Mouse (Mus musculus): Measurements from ENCODE around the gene Habp4.

Gene Habp4

GRCm38 (mm10) chr13:64161548-64161915, at the start of gene Habp4:
TSS of gene Habp4 (plus strand) at chr13:64161824.
- peak; percentile 93 for ATAC-seq (ENCODE audit: low TSS enrichment)

GRCm38 (mm10) chr13:64117442-64117841, 44.2 kb upstream of the Habp4 start:
- ATAC-seq (ENCODE audit: low TSS enrichment): no peak

- ATAC-seq (ENCODE audit: low TSS enrichment): no peak
Observed at GRCm38 (mm10) chr13:64120760-64121159, 40.9 kb upstream of the Habp4 start.

DNA sequence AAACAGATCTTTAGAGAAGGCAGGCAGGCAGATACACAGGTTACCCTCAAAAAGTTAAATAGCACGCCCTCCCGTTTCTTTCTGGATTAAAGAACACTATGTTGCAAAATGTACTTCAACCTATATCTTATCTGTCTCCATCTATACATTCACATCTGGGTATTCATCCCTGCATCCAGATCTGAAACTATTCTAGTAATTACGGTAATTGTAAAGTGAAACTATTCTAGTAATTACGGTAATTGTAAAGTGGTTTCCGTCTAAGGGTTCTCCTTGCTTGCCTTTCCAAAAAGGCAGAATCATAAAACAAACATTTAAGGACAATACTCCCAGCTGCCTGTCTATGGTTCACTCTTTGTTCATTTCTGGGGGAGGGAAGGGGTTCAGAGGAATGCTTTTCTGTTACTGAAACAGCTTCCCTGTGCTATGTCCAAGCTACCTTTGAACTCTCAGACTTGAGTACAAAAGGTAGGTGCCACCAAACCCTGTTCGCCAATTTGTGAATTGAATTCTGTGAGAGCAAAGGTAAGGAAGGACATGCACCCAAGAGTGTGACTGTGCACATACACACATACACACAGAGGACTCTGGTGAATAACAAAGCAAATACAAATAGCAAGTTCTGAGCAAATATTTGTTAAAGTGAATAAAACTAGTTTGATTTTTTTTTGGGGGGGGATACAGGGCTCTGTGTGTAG, 38.0 kb upstream of the Habp4 start:
- no peak for ATAC-seq (ENCODE audit: low TSS enrichment)

DNA sequence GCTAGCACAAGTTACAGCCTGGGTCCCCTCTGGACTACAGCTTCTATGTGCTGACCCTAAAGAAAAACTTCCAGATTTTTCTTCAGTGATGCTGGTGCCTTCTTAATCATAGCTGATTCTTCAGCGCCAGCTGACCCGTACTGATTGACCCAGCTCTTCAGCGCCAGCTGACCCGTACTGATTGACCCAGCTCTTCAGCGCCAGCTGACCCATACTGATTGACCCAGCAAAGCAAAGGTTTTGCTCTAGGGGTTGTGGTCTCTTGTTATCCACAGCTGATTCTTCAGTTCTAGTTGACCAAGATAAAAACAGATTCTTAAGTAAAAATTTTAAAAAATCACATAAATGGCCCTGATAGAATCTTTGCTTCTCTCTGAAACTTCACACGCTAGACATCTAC, 36.7 kb upstream of the Habp4 start:
- no peak for ATAC-seq (ENCODE audit: low TSS enrichment)

DNA sequence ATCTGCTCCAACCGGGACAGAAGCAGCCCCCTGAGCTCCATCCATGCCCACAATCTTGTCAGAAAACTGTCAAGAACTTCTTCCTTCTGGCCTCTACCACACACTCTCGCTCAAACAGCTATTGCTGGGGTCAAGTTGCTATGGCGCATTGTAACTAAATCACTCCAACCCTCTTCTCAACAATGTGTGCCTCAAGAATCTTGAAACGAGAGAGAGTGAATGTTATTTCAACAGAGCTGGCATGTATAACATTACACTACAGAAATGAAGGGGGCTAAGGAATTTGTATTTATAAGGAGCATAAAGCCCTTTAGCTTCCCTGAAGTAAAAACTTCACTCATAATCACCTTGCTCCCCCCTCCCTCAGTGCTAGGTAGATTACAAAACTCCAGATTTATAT, 35.3 kb upstream of the Habp4 start:
- no peak for ATAC-seq (ENCODE audit: low TSS enrichment)

- peak; percentile 41; the same call in 1 of the 2 replicates for ATAC-seq (ENCODE audit: low TSS enrichment)
Observed at GRCm38 (mm10) chr13:64128858-64129615, 32.6 kb upstream of the Habp4 start, which contains the start of gene Slc35d2. TSS of gene Slc35d2 (minus strand) at chr13:64129368.

DNA sequence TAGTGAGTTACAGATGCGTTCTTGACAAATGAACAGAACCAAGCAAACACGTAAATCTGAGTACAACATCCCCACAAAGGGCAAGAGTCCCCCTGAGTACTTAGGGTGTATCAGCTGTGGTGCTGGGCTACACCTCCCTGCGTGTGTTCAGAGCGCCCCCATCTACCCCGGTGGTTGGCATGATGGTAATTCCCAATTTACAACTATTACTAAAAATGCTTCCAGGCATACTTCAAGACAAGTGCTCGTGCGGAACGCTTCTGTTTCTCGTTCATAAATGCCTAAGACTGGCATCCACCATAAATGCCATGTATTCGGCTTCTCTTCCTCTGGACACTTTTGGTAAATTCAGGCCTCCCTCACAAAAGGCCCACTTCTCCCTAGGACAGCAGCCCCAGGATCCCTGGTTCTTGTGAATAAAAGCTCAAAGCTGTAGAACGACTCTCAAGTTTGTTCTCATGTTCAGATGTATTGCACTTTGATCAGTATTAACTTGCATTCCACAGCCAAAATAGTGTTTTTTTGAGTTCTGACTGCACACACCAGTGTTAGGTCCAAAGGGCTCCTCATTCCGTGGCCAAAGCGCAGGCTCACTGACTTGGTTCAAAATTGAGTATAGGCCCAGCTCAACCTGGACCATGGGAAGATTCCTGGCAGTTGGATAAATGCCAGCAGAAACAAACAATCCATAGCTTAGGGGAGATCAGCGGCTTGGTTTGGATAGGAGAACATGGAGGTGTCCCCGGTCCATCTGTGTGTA, 31.8 kb upstream of the Habp4 start:
- ATAC-seq (ENCODE audit: low TSS enrichment): peak; percentile 82

- ATAC-seq (ENCODE audit: low TSS enrichment): no peak
Observed at GRCm38 (mm10) chr13:64150121-64150520, 11.5 kb upstream of the Habp4 start.

DNA sequence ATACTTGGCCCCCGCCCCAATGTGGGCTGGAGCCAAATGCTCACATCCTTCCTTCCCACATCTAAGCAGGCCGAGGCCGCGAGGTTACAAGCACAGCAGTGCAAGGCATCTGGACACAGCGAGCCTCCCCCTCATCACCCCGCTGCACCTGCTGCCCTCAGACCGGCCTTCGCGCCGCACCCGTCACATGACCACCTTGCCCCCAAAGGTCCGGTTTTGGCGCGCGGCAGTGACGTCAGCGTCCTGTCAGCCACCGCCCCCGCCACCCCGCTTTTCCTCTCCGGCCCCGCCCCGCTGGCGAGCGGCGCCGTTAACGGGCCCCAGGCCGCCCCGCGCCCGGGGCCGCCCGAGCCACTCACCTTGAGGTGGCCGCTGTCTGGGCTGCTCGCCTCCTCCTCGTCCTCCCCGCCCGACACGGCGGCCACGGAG, 9.4 kb upstream of the Habp4 start:
- peak; percentile 21 for ATAC-seq (ENCODE audit: low TSS enrichment)

DNA sequence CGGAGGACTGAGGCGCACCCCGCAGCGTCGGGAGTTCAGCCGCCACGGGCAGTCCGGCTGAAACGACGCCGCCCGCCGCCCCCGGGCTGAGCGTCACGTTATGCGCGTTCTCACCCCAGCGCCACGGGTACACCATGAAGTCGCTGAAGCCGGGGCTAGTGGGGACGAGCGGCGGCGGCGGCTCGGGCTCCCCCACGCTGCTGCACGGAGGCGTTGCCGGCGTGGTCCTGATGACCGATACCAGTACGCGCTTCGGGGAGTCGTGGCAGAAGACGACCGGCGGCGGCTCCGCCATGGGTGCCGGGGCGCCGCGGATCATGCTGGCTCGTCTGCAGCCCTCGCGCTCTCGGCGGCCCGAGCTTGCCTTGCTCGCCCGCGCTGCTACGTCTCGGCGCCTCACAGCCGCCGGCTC, 8.9 kb upstream of the Habp4 start:
- ATAC-seq (ENCODE audit: low TSS enrichment): peak; percentile 50

DNA sequence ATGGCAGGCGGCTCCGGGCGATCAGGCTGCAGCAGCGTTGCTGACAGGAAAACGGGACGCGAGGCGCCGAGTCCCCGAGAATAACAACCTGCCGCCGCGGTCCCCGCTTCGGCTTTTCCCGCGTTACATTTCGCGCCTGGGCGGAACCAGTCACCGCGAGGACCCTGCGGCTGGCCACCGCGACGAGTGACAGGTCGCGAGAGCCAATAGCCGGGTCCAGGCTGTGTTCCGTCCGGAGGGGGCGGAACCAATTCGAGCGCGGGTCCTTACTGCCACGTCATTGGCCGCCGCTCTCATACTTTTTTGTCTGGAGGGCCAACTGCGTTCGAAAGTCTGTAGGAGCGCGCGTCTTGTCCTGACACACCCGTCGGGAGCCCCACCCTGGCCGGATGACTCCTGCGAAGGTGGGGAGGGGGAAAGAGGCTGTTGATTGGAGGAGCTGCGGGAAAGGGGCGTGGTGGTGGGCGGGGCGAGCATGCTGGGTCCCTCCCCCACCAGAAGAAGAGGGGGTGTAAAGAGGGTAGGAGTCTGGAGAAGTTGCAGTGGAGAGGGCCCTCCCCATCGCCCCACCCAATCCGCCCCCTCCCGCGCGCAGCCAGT, 8.4 kb upstream of the Habp4 start, which contains the start of gene Zfp367:
Gene Zfp367, minus strand, starts transcription at position 120 of the 600 bp plus-strand sequence.
- ATAC-seq (ENCODE audit: low TSS enrichment): peak; percentile 95

DNA sequence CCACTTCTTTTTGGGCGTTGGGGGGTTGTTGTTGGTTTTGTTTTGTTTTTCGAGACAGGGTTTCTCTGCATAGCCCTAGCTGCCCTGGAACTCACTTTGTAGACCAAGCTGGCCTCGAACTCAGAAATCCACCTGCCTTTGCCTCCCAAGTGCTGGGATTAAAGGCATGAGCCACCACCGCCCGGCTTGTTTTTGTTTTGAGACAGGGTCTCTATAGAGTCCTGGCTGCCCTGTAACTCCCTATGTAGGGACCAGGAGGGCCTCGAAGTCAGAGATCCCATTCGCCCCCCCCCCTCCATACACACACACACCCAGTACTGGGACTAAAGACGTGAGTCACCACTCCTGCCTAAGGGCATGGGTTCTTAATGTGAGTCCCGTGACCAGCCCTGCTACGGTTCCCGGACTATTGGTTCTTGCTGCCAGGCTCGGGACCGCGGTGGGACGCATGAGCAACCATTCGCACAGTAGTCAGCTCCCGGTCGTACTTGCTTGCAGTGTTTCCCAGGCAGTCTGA, 7.8 kb upstream of the Habp4 start:
- no peak for ATAC-seq (ENCODE audit: low TSS enrichment)

DNA sequence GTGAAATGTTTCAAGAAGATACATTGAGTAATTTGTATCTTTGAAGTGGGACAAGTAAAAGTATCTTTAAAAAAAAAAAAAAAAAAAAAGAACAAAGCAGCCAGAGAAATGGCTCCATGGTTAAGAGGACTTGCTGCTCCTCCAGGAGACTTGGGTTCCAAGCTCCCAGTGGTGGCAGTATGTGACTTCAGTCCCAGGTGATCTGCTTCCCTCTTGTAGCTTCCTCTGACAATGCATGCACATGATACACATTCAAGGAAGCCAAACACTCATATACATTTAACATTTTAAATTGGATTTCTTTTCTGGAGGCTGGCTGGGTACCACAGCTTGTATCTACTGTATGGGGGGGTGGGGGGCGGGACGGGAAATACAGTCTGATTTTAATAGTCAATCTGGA, 7.0 kb upstream of the Habp4 start:
- ATAC-seq (ENCODE audit: low TSS enrichment): no peak

DNA sequence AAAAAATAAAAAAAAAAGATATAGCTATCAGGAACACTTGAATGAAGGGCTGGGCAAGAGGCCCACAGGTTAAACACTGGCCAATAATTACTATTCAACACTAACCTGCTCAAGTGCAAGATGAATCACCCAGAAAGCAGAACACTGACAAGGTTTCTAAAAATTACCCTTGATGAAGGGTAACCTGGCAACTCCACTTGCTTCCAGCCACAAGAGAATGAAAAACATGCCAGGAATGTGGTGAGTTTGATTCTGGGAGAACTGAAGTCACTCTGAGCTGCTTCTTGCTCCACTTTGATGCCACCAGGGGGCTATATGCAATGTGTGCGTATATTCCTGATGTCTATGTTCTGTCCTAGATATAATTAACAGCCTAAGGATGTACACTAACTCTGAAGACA, 6.5 kb upstream of the Habp4 start:
- no peak for ATAC-seq (ENCODE audit: low TSS enrichment)

DNA sequence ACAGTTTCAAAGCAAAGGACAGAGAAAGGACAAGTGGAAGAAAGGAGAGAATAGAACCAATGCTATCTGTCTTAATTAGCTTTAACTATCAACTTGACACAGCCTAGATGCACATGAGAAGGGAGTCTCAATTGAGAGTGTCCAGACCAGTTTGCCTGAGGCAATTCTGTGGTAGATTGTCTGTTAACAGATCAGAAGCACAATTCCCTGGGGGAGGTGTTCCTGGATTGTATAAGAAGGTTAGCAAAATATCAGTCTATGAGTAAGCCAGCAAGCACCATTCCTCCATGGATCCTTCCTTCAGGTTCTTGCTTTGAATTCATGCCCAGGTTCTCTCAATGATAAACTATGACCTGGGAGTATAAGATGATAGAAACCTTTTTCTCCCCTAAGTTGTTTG, 4.7 kb upstream of the Habp4 start:
- ATAC-seq (ENCODE audit: low TSS enrichment): no peak

- ATAC-seq (ENCODE audit: low TSS enrichment): peak; percentile 54
Observed at GRCm38 (mm10) chr13:64161916-64162611, 440 bp downstream of the Habp4 start.

DNA sequence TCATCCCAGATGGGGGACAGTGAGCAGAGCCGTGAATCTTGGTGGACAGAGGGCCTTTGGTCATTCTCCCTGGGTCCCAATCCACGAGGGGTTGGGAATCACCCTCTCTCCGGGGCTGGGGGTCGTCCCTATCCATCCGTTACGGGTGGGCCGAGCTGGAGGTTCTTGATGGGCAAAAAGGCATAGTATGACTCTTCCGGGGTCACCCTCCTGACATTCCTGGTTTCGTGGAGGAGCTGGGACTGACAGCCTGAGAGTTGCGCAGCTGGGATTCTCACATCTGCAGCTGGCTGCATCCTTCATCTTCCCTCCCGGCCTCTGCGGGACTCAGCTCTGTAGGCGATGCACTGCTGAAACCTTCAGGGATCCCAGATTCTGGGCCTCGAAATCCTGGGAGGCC, 1.0 kb downstream of the Habp4 start:
- peak; percentile 34; the same call in 1 of the 2 replicates for ATAC-seq (ENCODE audit: low TSS enrichment)

- ATAC-seq (ENCODE audit: low TSS enrichment): no peak
Observed at GRCm38 (mm10) chr13:64163147-64163715, 1.6 kb downstream of the Habp4 start.

DNA sequence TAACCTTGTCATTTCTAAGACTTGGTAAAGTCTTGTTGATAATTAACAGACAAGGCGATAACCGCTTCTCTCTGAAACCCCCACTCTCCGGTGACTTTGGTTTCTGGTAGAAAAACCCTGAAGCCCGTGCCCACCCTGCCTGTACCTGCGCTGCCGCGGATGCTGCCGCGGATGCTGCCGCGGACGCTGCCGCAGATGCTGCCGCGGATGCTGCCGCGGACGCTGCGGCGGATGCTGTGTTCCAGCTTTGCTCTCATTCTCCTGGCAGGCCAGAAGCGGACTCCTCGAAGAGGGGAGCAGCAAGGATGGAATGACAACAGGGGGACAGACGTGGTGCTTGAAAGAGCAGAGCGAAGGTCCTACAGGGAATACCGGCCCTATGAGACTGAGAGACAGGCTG, 8.1 kb downstream of the Habp4 start:
- ATAC-seq (ENCODE audit: low TSS enrichment): no peak

DNA sequence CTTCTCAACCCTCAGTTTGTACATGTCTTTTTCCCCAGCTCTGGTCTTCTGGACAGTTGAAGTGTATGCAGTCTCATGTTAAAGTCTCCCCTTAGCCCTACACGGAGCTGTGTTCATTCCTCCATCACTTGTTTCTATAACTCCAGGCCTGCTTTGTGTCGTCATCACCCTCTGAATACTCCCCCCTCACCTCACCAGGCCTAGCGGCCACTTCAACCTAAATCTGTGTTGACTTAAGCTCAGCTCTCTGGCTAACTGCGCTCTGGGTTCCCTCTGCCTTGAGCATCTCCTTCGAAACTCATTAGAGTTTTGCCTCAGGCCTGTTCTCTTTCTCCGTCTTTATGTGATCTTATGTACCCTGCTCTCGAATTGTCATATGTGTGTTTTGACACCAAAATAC, 16.4 kb downstream of the Habp4 start:
- no peak for ATAC-seq (ENCODE audit: low TSS enrichment)

Measured in frontal cortex, adult (tissue).